1 mouse cellular context compared by ENCODE assay signal in the genomic region with DNA sequence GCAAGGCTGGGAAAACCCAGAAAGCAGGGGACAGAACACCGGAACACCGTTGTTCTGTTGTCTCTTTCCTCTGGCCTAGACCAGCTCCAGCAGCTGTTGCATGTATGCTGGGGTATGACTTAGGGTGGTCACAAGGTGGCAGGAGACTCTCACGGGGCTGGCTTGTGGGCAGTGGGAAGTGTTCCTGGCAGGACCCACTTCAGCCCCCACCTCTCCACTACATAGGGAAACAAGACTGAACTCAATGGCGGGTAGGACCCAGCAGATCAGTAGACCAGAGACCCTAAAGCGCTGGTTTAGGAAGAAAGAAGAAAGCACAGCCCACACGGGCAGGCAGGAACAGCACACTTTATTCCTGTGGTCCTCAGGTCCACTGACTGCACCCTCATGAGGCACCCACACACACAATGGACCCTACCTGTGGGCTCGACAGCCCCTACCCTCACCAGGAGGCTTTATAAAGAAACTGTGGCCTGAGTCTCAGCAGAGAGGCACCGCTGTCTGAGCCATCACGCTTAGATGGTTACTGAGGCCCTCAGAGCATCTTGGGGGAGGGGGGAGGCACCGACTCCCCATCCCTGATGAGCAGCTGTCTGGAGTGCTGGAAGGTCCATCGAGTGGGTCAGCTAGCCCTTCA.
TF ChIP-seq lines count a peak whose summit lies in the region.

No protein-coding gene starts in this region.

TF ChIP-seq in MEL, 35 proteins besides CTCF, POLR2A, EP300 and RAD21 (continued from another document):
- TF ChIP-seq E2F4 (IDR thresholded peaks at IDR 0.05; ENCODE audit: borderline replicate concordance, low read depth, low read length) (no peak), SIN3A (IDR thresholded peaks at IDR 0.05; ENCODE audit: low read length) (0 out of 2 replicates have a peak, but pooled peaks have one; percentile 13), SMC3 (IDR thresholded peaks at IDR 0.05; ENCODE audit: low read depth, low read length) (peak; percentile 36; the same call in 1 of the 2 replicates), USF2 (IDR thresholded peaks at IDR 0.05; ENCODE audit: borderline replicate concordance in 1 of 2, insufficient read depth in 1 of 2, low read depth in 1 of 2, low read length in 2 of 2) (0 out of 4 replicates have a peak, but pooled peaks of 1 of the 2 experiments have one; percentile 58), RCOR1 (IDR thresholded peaks at IDR 0.05; ENCODE audit: low read depth, low read length) (no peak), MAZ (IDR thresholded peaks at IDR 0.05; ENCODE audit: low read depth, low read length) (no peak), NELFE (IDR thresholded peaks at IDR 0.05; ENCODE audit: low read depth, low read length) (no peak), CHD1 (IDR thresholded peaks at IDR 0.05; ENCODE audit: low read depth, low read length) (no peak), MAX (IDR thresholded peaks at IDR 0.05; ENCODE audit: low read length) (no peak; the same call in 1 of the 2 replicates), POLR2AphosphoS5 (IDR thresholded peaks at IDR 0.05; ENCODE audit: borderline replicate concordance, low read depth, low read length) (no peak), KAT2A (conservative IDR thresholded peaks at IDR 0.05; ENCODE audit: low read depth, low read length) (no peak), BHLHE40 (IDR thresholded peaks at IDR 0.05; ENCODE audit: borderline replicate concordance, low read depth, low read length) (no peak), TAL1 (IDR thresholded peaks at IDR 0.05; ENCODE audit: low read length) (no peak), USF1 (IDR thresholded peaks at IDR 0.05; ENCODE audit: low read depth, low read length) (no peak), ZKSCAN1 (IDR thresholded peaks at IDR 0.05; ENCODE audit: low read depth, low read length) (no peak)
